Mouse (Mus musculus) heart, postnatal 36 days (tissue): ENCODE results near the gene Egfl6. TPM values are rescaled to one million over a fixed set of nuclear protein-coding genes. Genes with fewer than 3 reads are reported as not detected.

Source experiments
- DNase-seq, 2 experiments: peaks; one replicate each; pipeline ENCODE4 v3.0.0; 2021 to 2022
- intact Hi-C: fragments of 180-260 bp; cut with DNase I; formaldehyde crosslinking; loops from one replicate; pipeline ENCODE4 v1.15.1; 2025
- total RNA-seq, 2 experiments: library from RNA; stranded (reverse); gene quantifications; 2 replicates each; pipeline ENCODE4 v1.2.3; 2021

Gene Egfl6
- under 1 TPM; 0.39 to 0.41 TPM for total RNA-seq

DNA sequence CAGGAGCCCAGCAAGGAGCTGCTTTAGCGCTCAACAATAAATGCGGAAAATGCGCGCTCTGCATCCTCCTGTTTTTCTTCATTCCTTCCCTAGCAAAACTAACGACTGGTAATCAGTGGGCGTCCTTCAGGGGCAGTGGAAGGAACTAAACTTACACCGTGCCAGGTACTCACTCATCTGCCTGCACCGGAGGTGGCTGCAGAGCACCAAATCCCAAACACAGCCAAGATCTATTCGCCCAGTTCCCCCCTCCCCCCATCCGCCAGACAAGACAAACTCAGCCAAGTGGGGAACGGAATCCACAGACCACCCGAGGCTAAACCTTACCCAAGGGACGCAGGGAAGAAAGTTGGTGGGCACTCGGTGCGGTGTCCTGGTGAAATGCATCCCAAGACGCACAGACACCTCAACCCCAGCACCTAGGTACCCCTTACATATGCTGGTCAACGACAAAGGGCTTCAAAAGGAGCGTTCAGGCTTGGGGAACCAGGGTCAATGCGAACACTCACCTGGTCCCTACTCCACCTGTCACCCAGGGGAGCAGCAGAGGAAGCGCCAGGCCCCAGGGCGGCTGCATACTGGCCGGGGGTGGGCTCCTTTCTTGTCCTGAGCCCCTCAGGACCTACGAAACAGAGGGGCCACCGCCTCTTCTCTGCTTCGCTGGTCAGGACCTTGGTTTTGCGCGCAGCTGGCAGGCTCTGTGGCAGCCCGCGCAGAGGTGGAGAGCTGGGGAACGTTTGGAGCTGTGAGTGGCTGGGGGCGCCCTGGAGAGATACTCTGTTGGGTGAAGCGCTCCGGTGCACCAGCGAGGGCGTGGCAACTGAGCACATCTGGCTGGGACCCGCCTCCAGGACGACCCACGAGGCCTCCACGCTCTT, at the start of gene Egfl6:
Gene Egfl6, minus strand, starts transcription at position 774 of the 878 bp plus-strand sequence.
- peak in 1 of 2 experiments; percentile 1 for DNase-seq
- intact Hi-C loops: no loop called here

DNA sequence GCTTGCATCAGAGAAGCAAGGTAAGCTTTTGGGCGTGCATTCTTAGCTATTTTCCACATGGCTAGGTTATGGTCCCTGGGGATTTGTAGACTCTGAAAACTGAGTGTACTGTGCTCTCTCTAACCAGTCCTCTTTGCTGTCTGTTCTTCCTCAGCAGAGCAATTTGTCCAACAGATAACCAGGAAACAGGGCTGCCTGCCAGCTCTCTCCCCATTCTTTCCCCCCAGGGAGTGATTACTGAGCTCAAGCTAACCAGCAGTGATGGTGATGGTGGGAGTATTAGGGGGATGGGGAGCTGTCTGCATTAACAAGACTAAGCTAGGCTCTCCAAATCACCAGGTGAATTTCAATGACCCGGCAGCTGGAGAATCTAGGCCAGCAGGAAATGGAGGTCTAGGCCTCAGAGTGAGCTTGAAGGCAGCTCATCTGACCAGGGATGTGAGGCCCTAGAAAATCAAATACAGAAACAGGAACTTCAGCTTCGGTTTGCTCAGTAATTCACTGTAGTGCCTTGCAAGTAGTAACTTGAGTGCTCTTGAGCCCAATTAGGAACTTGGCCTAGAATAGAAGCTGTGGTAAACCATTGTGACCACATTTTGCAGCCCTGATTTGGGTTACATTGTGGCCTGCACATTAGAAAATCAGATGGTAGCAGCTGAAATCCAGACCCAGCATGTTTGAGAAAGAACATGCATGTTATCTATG, 41.5 kb upstream of the Egfl6 start:
- peak; percentile 2 to 17 for DNase-seq
- intact Hi-C loops: no loop called here

DNA sequence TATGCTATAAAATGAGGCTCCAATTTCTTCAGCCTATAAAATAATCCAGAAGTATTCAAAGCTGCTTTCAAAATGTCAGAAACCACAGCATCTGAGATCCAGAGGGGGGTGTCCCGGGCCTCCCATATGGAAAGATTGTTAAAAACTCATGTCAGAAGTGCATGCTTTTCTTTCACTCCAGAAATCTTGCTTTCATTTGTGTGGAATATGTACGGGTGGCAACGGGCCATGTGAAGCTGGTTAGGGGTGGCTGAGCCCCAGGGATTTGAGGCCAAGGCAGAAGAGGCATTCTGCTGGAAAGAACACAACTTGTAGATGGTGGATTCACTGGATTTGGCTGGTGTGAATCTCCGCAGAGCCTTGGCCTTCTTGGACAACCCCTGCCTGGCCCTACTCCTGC, 40.7 kb upstream of the Egfl6 start:
- intact Hi-C loops: no loop called here
- DNase-seq: no peak

DNA sequence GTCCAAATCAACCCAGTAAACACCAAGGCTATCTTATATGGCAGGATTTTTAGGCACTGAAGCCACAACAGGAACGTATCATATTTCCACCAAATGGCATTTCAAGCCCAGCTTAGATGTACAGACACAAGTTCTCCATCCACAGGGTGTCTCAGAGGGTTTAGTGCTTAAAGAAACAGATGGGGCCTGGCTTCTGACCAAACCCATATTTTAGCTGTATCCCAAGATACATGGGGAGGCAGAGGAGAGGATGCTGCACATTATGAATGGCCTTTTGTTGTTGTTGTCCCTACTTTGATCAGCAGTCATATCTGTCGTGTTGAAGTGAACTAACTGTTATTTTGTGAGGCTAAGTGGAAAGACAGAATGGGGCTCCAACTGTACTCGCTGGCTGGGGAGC, 37.7 kb upstream of the Egfl6 start:
- DNase-seq: no peak
- intact Hi-C loops: no loop called here

DNA sequence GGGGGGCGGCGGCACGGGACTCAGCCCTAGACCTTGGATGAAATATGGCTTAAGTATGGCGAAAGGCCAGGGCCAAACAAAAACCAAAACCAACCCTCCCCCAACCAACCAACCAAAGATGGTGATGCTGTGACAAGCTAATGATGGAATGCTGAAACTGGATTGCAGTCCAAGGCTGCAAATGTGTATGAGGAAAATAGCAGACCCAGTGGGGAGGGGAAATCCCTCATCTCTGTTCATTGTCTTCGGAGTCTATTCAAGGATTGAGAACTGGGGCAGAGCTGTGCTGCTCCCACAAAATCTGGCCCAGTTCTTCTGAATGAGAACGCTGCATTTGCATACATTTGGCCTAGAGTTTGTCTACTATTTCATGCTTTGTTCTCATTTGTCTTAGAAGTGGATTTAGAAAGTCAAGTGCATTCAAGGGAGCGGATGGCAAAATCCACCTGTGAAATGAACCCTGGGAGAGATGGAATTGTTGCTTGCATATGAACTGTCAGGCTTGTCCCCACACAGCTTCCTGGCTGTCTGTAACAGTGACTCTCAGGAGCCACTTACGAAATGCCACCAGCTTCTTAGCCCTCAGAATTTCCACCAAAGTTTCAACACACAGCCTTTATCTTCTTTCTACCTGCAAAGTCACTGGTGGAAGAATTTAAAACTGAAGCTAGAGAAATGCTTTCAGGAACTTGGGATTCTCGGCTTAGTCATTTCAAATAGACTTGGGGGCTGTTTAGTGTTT, 36.2 kb upstream of the Egfl6 start:
- no peak for DNase-seq
- intact Hi-C loops: no loop called here

DNA sequence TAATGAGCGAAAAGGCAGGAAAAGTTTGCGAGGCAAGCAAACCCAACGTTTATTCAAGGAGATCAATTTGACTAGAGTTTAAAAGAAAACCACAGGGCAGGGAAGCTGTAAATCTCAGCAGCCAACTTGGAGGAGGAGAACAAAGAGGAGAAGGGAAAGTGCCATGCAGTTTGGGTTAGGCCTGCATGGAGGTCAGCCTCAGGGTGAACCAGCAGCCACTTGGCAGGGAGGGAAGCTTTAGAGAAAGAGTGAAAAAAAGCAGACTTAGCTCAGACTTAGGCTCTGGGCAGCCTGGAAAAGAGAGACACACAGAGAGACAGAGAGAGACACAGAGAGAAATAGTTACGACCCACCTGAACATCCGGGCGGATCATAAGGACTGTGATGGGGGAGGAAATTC, 35.4 kb upstream of the Egfl6 start:
- no peak for DNase-seq
- intact Hi-C loops: no loop called here

DNA sequence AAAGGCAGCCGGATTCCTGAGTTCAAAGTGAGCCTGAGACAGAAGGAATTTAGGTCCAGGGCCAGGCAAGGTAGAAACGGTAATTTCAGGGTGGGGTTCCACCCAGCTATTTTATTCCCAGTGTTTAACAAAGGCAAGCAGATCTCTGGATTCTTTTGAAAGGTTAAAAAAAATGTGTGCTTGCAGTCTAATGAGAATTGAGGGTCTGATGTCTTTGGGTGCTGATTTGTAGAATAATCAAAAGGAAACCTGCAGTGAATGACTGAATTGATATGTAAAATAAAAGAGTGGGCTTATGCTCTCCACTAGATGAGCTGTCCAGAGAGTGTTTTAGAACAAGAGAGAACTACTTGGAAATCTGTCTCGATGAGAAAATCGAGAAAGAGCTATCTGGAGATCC, 33.6 kb upstream of the Egfl6 start:
- intact Hi-C loops: no loop called here

DNA sequence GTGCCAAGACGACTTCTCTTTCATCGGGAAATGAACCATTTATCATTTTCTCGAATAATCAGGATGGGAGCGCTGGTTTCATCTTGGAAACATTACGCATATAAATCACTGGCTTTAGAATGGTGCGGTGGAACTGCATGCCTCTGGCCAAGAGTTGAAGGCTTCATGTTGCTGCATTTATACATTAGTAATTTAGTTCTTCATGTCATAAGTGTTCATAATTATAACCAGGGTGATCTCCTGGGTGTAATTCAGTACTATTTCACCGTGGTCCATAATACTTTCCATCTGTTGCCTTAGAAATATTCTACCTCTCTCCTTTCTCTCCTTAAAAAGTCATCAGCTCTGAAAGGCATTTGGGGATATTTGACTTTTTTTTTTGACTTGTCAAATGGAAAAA, 29.7 kb upstream of the Egfl6 start:
- DNase-seq: no peak
- intact Hi-C loops: no loop called here

More for the DNA sequence above, 33.6 kb upstream of the Egfl6 start:
- no peak for DNase-seq

DNA sequence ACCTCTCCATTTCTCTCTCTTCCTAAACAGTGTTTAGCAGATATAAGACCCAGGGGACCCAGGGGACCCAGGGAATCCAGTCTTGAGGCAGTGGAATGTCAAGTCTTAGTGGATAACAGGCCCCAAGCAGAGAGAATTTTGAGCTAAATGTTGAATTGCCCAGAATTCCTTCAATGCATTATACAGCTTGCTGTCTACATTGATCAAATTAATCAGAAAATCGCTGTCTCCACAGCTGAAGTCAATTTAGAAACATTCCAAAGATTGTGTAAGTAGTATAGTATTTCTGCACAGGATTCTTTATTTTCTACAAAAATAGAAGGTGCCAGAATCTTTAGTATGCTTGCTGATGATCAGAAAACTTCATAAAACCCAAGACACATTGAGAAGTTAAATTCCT, 9.4 kb downstream of the Egfl6 start:
- DNase-seq: no peak
- intact Hi-C loops: no loop called here

DNA sequence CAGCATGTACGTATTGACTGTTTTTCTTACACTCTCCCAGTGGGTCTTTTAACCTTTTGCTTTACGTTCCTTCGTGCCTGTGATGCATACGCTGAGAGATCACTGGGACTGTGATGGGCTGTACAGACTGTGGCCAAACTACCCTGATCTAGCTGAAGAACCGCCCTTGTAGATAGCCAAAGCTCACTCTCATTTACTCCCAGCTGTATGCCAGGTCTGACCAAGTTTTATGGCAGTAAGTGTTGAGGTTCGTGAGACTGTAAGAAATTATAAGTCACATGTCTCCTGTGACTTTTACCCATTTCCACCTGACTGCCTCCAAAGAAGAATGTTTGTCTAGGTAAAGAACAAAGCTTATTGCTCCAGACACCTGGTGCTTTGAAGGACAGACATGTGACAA, 19.5 kb downstream of the Egfl6 start:
- intact Hi-C loops: no loop called here
- DNase-seq: no peak

DNA sequence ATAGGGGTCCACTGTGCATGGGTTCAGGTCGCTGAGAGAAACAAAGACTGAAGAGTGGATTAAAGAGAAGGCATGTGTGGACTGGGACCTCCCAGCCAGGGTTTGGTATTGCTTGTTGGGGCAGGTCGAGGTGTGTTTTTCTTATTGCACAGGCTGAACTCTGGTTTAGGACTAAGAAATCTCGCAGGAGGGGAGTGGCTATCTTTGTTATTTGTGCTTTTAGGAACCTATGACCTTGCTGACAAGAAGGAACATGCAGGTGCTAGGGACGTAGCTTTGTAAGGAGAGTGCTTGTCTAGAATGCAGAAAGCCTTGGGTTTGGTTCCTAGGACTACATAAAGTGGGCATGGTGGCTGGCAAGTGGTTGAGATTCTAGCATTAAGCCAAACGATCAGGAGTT, 20.1 kb downstream of the Egfl6 start:
- no peak for DNase-seq
- intact Hi-C loops: no loop called here

DNA sequence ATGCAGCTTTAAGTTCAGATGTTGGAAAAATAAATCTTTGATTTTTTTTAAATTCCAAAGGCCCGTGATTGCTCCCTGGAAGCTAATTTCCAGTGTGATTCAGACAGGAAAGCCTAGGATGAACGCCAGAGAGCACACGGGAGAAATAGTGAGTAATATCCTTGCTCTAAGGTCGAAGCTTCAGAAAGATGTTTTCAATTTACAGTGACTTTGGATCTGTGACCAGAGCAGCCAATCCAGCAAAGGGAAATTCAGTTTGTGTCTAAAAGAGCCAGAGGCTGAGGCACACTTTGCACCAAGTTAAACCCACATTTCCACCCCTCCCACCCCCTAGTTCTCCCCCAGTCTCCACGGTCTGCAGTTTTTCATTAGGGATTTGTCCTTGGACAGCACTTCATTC, 20.6 kb downstream of the Egfl6 start:
- intact Hi-C loops: no loop called here

DNA sequence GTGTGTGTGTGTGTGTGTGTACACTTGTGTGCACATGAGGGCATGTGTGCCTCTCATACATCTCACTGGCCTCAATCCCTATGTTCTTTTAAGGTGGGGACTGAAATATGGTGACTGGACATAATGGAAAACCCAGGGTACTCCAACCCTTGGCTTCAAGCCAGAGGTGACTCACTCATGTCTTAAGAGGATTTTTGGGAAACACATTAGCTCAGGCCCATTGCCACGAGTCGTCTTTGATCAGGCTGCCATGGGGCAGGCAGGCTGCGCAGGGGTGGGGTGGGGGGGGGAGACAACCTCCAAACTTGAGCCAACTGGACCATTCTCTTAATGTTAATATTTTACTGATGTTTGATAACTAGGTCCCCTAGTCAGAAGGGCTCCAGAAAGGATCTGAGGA, 26.2 kb downstream of the Egfl6 start:
- intact Hi-C loops: no loop called here
- DNase-seq: no peak

More for the DNA sequence above, 20.6 kb downstream of the Egfl6 start:
- DNase-seq: no peak

DNA sequence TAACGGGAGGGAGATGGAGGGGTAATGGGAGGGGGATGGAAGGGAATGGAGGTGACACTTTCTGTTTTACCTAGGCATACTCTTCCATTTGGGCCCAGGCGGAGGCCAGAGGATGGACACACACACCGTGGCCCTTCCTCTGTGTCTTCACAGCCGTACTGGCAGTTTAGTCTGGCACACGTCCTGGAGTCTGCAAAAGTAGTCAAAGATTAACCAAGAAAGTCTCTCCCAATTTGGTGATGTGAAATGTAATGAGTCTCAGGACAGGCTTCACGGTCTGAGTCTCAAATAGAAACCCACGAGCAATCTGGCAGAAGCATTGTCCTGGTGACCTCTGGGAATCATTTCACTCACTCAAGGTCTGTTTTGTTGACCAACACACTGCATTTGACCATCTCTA, 33.2 kb downstream of the Egfl6 start:
- DNase-seq: no peak
- intact Hi-C loops: no loop called here

DNA sequence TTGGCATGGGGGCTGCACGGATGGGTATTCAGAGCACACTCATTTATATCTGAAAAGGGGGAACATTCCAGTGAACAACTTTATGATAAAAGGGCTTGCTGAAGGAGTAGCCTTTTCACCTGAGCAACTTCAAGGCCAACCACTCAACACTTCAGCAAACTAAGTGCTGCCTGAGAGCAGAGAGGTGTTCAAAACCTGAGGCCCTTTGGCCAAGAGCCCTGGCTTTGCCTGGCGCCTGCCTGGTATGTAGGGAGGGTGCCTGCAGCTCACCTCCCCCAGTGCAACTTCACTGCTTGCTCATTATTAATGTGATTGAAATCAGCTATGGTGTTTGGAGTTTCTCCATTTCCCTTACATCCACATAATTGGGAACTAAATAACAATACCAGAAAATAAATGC, 39.0 kb downstream of the Egfl6 start:
- DNase-seq: no peak
- intact Hi-C loops: no loop called here

DNA sequence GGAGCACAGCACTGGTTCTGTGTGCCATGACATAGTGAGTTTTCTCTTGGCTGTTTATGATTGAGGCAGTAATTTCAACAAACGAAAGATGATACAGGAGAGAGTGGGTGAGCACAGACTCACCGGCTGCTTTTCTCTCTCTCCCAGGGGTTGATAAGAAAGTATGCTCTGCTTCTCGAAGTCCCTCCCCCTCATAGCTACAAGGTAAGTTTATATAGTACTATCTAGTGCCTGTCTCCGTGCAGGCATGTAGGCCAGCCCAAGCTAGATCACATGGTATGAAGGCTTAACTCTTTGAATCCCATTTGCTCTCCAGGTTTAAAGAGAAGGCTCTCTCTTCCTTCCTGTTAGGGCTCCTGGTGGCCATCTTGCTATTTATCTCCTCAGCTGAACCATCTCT, 50.4 kb downstream of the Egfl6 start:
- DNase-seq: no peak
- intact Hi-C loops: no loop called here

DNA sequence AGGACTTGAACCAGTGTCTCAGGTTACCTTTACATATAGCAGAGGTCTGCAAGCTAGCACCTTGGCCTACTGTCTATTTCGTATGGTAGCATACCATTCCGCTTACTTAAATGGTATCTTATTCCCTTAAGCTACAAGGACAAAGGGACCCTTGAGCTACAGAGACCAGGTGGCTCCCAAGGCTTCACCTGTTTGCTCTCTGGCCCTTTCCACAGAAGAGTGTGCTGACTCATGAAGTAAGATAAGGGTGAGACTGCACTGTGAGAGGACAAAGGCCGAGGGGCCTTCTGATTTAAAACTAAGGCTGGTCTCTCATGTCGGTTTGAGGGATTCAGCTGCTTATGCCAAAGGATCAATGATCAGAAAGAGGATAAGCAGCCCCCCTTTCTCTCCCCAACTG, 52.1 kb downstream of the Egfl6 start:
- no peak for DNase-seq
- intact Hi-C loops: no loop called here

DNA sequence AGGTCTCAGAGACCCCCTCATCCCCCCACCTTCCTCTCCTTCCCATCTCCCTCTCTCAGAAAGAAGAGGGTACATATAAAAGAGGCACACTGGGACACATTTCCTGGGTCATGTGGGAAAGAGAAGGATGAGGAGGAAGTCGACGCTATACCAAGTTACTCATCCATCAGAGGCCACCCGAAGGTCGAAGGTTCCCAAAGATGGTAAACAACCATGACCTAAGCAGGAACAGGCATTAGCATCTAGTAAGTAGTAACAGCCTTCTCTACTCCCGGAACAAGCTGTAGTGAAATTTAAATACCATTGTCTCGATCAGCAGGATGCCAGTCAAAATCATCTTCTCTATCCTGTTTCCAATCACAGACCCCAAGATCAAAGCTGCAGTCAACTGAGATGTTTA, 53.8 kb downstream of the Egfl6 start:
- intact Hi-C loops: no loop called here
- no peak for DNase-seq

DNA sequence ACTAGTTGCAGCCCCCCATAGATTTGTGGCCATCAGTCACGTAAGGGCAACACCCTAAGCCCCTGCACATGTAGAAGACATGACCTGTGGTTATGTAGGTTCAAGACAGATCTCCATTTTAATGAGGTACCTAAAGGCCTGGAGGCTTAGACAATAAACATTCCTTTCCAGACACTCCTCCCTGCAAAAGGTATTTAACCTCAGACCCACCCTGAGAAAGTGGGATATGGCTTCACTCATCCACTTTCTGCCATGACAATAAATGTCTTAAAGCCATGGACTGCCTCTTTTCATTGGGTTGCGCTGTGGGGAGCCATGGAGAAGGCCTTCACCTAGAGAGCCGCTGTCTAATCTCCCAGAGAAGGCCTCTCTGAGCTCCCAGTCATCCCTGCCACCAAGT, 57.4 kb downstream of the Egfl6 start:
- intact Hi-C loops: no loop called here
- DNase-seq: no peak

DNA sequence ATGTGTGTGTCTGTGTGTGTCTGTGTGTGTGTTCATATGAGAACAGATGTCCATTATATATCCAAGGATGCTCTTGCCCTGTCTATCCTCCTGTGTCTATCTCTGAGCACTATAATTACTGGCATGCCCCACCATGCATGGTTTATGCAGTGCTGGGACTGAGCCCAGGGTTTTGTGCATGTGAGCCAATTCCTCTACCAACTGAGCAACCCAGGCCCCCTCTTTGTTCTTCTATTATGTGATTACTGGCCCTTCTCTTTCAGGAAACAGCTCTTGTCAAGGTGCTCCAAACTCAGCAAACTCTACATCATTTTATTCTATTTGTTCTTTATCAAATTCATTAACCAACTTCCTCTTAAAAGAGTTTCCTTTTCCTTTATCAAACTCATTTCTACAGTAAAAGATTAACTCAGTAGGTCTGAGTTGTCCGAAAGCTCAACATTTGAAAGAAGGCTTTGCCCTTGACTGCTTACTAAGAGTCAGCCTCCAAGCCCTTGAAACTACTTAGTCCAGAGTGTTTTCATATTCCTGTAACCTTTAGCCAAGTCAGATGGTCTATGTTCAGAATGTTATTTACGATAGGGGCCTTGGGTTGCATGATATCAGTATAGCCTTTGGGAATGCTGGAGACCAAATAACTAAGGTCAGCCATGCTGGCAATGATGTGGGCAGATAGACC, 59.7 kb downstream of the Egfl6 start:
- intact Hi-C loops: no loop called here
- no peak for DNase-seq

DNA sequence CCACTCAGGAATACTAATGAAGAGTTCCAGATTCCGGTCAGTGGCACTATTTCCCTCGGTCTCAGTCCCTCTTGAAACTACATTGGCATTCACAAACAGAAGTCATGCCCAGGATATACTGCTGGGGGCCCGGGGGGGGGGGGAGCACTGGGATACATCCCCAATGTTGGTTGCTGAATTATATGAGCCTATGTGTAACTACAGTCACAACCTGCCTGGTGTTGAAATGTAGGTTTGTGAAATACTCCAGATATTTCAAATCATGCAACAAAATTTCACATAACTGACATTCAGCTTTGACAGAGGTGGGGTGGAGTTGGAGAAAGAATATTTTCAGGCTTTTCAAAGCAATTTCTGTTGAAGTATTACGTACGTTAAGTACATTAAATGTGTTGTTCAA, 64.7 kb downstream of the Egfl6 start:
- DNase-seq: no peak
- intact Hi-C loops: no loop called here
